Mouse (Mus musculus) heart, adult 2 months (tissue): ENCODE measurements around the gene Spred2.

Experiments used
- CTCF ChIP-seq: fragments of 200-600 bp; IDR thresholded peaks from 2 replicates; pipeline ENCODE4 v1.8.1; 2022; ENCODE audit warnings: antibody characterized with exemption, mild to moderate bottlenecking, moderate library complexity
- POLR2A ChIP-seq: fragments of 200-500 bp; IDR thresholded peaks from 2 replicates; pipeline ENCODE4 v1.6.1; 2011; ENCODE audit warnings: mild to moderate bottlenecking, low read depth, low read length, control low read depth; ENCODE audit not compliant: insufficient read depth

- no peak for TF ChIP-seq CTCF
- no peak for TF ChIP-seq POLR2A
Observed at GRCm38 (mm10) chr11:19986871-19987755, 62.9 kb downstream of the Spred2 start.
